Mouse (Mus musculus) small intestine, adult 2 months (tissue): ENCODE measurements around the gene Zfyve28.

Experiments used
- CTCF ChIP-seq: fragments of 200-500 bp; IDR thresholded peaks from 2 replicates; pipeline ENCODE4 v1.5.1; 2012; ENCODE audit warnings: low read depth, mild to moderate bottlenecking, control low read depth, inconsistent platforms, low read length, moderate library complexity, mixed read lengths; ENCODE audit not compliant: insufficient replicate concordance, insufficient read length; ENCODE audit errors: extremely low read depth
- POLR2A ChIP-seq: fragments of 200-500 bp; IDR thresholded peaks from 2 replicates; pipeline ENCODE4 v1.6.1; 2012; ENCODE audit warnings: low read depth, mild to moderate bottlenecking, control low read depth, inconsistent platforms, low read length, moderate library complexity

GRCm38 (mm10) chr5:34168950-34169891 is 119.0 kb downstream of the Zfyve28 start, which contains the start of the genes Poln and Haus3:
- TF ChIP-seq CTCF (peak; percentile 15; the same call in 1 of the 2 replicates), POLR2A (peak; percentile 69)
